Mouse (Mus musculus) mammary gland, adult 2 months (tissue): ENCODE data around the gene Olfr1225. TPM values are rescaled to one million over a fixed set of nuclear protein-coding genes. Genes with fewer than 3 reads are reported as not detected.

Experiments used
- polyA plus RNA-seq: library from polyadenylated mRNA; depleted of rRNA; stranded (reverse); fragments of >200 nt; gene quantifications from 2 replicates; pipeline ENCODE4 v1.2.3, GENCODE M21; 2012; ENCODE audit warnings: low replicate concordance; rRNA removed

Olfr1225 gene
- polyA plus RNA-seq, result not detected in 2 replicates

DNA sequence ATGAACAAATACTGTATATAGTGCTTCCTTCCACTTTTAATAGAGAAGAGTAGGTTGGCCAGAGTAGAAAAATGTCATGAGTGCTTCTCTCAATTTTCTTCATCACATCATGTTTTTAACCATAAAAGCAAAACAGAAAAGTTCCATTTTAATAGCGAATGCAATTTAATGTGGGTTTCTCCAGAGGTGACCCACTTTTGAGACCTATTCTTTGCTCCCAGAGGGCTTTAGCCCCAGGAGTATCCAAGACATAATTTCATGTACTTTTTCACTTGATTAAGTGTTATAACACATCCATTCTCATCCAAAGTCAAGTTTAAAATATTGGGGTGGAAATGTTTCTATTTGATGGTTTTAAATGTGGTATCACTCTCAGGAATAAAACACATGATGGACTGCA lies at the start of gene Olfr1225:
Olfr1225 (minus strand) TSS at position 101 of the 400 bp plus-strand sequence.

GRCm38 (mm10) chr2:89199948-89200347 lies 25.5 kb upstream of the Olfr1225 start, which contains the start of gene Olfr1226:
Gene Olfr1226 (minus strand): TSS chr2:89200048.

DNA sequence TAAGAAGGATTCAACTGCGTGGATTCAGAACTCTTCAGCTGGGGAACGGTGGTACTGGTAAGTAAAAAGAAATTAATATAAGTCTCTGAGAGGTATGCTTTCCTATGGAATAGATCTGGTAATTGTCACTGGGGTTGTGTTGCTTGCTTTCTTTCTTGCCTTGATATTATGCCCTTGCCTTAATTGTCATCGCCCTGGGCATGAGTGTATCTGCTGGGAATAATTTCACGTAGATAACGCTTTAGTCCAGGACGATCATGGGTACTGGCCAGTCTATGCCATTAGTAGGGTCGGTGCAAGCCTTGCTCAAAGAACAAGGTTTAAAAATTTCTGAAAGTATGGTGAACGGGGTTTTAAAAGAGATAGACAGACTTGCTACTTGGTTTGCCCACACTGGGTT lies 10.5 kb downstream of the Olfr1225 start, which contains the start of gene Olfr1224-ps1:
Olfr1224-ps1 (minus strand) TSS at position 101 of the 400 bp plus-strand sequence.

GRCm38 (mm10) chr2:89151460-89151859 lies 23.0 kb downstream of the Olfr1225 start, which contains the start of gene Olfr1223:
Gene Olfr1223 (minus strand): TSS chr2:89151560.

DNA sequence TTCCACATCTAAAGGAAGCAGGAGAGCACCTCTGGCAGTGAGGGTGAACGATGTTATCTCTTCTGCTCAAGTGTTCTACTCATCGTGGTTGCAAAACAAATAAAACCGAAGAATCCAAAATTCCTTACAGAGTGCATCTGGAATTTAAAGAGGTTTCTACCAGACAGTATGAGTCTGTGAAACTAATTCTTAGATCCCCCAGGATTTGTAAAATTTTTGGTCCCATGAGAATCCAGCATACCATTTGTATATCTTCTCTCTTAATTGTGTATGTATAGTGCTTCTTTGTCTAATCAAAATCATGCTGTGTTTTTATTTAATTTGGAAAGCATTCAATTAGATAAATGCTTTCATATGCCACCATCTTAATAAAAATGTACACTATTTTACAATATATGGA lies 41.5 kb downstream of the Olfr1225 start, which contains the start of gene Olfr1222:
Olfr1222 (minus strand) TSS at position 101 of the 400 bp plus-strand sequence.

Other genes with a start within 250 kb of the Olfr1225 start
- not detected in 2 replicates for gene Olfr1211, start 236.6 kb downstream of the Olfr1225 start, polyA plus RNA-seq
- gene Olfr1212, start 220.7 kb downstream of the Olfr1225 start, polyA plus RNA-seq, result not detected in 2 replicates
- gene Gm13762, start 194.4 kb downstream of the Olfr1225 start, polyA plus RNA-seq, result not detected in 2 replicates
- gene Olfr1214, start 182.0 kb downstream of the Olfr1225 start, polyA plus RNA-seq, result not detected in 2 replicates
- gene Olfr1215, start 167.7 kb downstream of the Olfr1225 start, polyA plus RNA-seq, result not detected in 2 replicates
- gene Olfr1216, start 156.3 kb downstream of the Olfr1225 start, polyA plus RNA-seq, result not detected in 2 replicates
- gene Olfr1217, start 142.6 kb downstream of the Olfr1225 start, polyA plus RNA-seq, result not detected in 2 replicates
- not detected in 2 replicates for gene Olfr1218, start 113.5 kb downstream of the Olfr1225 start, polyA plus RNA-seq
- not detected in 2 replicates for gene Olfr1219, start 91.2 kb downstream of the Olfr1225 start, polyA plus RNA-seq
- gene Olfr1220, start 67.8 kb downstream of the Olfr1225 start, polyA plus RNA-seq, result not detected in 2 replicates
- not detected in 2 replicates for gene Olfr1221, start 57.4 kb downstream of the Olfr1225 start, polyA plus RNA-seq
- gene Olfr1222, start 41.6 kb downstream of the Olfr1225 start, polyA plus RNA-seq, result not detected in 2 replicates
- not detected in 2 replicates for gene Olfr1223, start 23.1 kb downstream of the Olfr1225 start, polyA plus RNA-seq
- gene Olfr1224-ps1, start 10.6 kb downstream of the Olfr1225 start, polyA plus RNA-seq, result not detected in 2 replicates
- not detected in 2 replicates for gene Olfr1226, start 25.4 kb upstream of the Olfr1225 start, polyA plus RNA-seq
- not detected in 2 replicates for gene Olfr1228, start 79.4 kb upstream of the Olfr1225 start, polyA plus RNA-seq
- gene Olfr1229, start 113.3 kb upstream of the Olfr1225 start, polyA plus RNA-seq, result not detected in 2 replicates
- gene Olfr1230, start 122.6 kb upstream of the Olfr1225 start, polyA plus RNA-seq, result not detected in 2 replicates
- gene Olfr1231, start 132.4 kb upstream of the Olfr1225 start, polyA plus RNA-seq, result not detected in 2 replicates
- gene Olfr1232, start 155.0 kb upstream of the Olfr1225 start, polyA plus RNA-seq, result not detected in 2 replicates
- not detected in 2 replicates for gene Olfr1233, start 167.7 kb upstream of the Olfr1225 start, polyA plus RNA-seq
- gene Olfr1234, start 190.2 kb upstream of the Olfr1225 start, polyA plus RNA-seq, result not detected in 2 replicates
- gene Olfr1238, start 235.0 kb upstream of the Olfr1225 start, polyA plus RNA-seq, result not detected in 2 replicates
- not detected in 2 replicates for gene Olfr1239, start 245.7 kb upstream of the Olfr1225 start, polyA plus RNA-seq